Mouse (Mus musculus) MEL (cell line): ENCODE measurements around the gene Hist1h3b. TPM values are rescaled to one million over a fixed set of nuclear protein-coding genes. Genes with fewer than 3 reads are reported as not detected.
A peak's percentile ranks its signal among the peaks of the same experiment; 100 is the strongest.

Experiments
- DNase-seq: peaks from one replicate; pipeline ENCODE4 v3.0.0; 2011; ENCODE audit warnings: low read depth, low spot score
- H3K27ac ChIP-seq: 2 replicates; pipeline ENCODE4 v1.5.1; 2012; ENCODE audit warnings: low read depth, mild to moderate bottlenecking, control low read depth, low read length, moderate library complexity; ENCODE audit not compliant: control insufficient read depth
- H3K27me3 ChIP-seq, 2 experiments: fragments of 150-350 bp in 1 of 2; sonication (generic) in 1 of 2; 2 replicates each; pipeline ENCODE4 v1.6.1; 2012; ENCODE audit warnings: low read length in 2 of 2, mild to moderate bottlenecking in 2 of 2, improper control_type of control experiment in 1 of 2, moderate library complexity in 1 of 2; ENCODE audit not compliant: insufficient read depth in 2 of 2, control insufficient read depth in 1 of 2
- H3K36me3 ChIP-seq, 2 experiments: 2 replicates each; pipeline ENCODE4 v1.6.1; 2012 to 2014; ENCODE audit warnings: low read length in 2 of 2, improper control_type of control experiment in 1 of 2, inconsistent platforms in 1 of 2, mild to moderate bottlenecking in 1 of 2; ENCODE audit not compliant: insufficient read depth in 2 of 2, control insufficient read depth in 1 of 2
- H3K4me1 ChIP-seq, 2 experiments: fragments of 150-350 bp in 1 of 2; sonication (generic) in 1 of 2; 2 replicates each; pipeline ENCODE4 v1.6.1; 2012; ENCODE audit warnings: low read length in 2 of 2, improper control_type of control experiment in 1 of 2, mild to moderate bottlenecking in 1 of 2; ENCODE audit not compliant: insufficient read depth in 2 of 2, control insufficient read depth in 1 of 2
- H3K4me3 ChIP-seq, 2 experiments: fragments of 150-350 bp in 1 of 2; sonication (generic) in 1 of 2; 2 replicates each; pipeline ENCODE4 v1.5.1; 2012; ENCODE audit warnings: low read depth in 2 of 2, low read length in 2 of 2, mild to moderate bottlenecking in 2 of 2, moderate library complexity in 2 of 2, control low read depth in 1 of 2, improper control_type of control experiment in 1 of 2; ENCODE audit not compliant: control insufficient read depth in 1 of 2, insufficient read depth in 1 of 2
- H3K79me2 ChIP-seq: 2 replicates; pipeline ENCODE4 v1.6.1; 2012; ENCODE audit warnings: mild to moderate bottlenecking, low read length, moderate library complexity; ENCODE audit not compliant: control insufficient read depth, poor library complexity, insufficient read depth
- H3K9ac ChIP-seq: 2 replicates; pipeline ENCODE4 v1.6.1; 2012; ENCODE audit warnings: low read depth, mild to moderate bottlenecking, control low read depth, low read length, moderate library complexity; ENCODE audit not compliant: control insufficient read depth, poor library complexity, severe bottlenecking
- H3K9me3 ChIP-seq: fragments of 150-350 bp; sonication (generic); replicated peaks from 2 replicates; pipeline ENCODE4 v1.6.1; 2012; ENCODE audit warnings: mild to moderate bottlenecking, low read length, improper control_type of control experiment, moderate library complexity; ENCODE audit not compliant: insufficient read depth
- BHLHE40 ChIP-seq: IDR thresholded peaks from 2 replicates; pipeline ENCODE4 v1.6.1; 2012; ENCODE audit warnings: low read depth, mild to moderate bottlenecking, inconsistent platforms, low read length, improper control_type of control experiment, borderline replicate concordance
- ETS1 ChIP-seq: IDR thresholded peaks from 2 replicates; pipeline ENCODE4 v1.6.1; 2012; ENCODE audit warnings: low read depth, mild to moderate bottlenecking, inconsistent platforms, low read length, improper control_type of control experiment, moderate library complexity
- HCFC1 ChIP-seq: IDR thresholded peaks from 2 replicates; pipeline ENCODE4 v1.6.1; 2012; ENCODE audit warnings: low read depth, mild to moderate bottlenecking, inconsistent platforms, low read length, improper control_type of control experiment, moderate library complexity
- JUND ChIP-seq: IDR thresholded peaks from 2 replicates; pipeline ENCODE4 v1.6.1; 2011; ENCODE audit warnings: low read depth, mild to moderate bottlenecking, improper control_type of control experiment, low read length
- KAT2A ChIP-seq: conservative IDR thresholded peaks from 2 replicates; pipeline ENCODE4 v1.6.1; 2012; ENCODE audit warnings: low read depth, low read length, improper control_type of control experiment, inconsistent platforms
- MAFK ChIP-seq: IDR thresholded peaks from 2 replicates; pipeline ENCODE4 v1.6.1; 2011; ENCODE audit warnings: low read depth, mild to moderate bottlenecking, low read length, improper control_type of control experiment, borderline replicate concordance
- MAZ ChIP-seq: IDR thresholded peaks from 2 replicates; pipeline ENCODE4 v1.6.1; 2012; ENCODE audit warnings: low read depth, mild to moderate bottlenecking, inconsistent platforms, low read length, improper control_type of control experiment
- MEF2A ChIP-seq: IDR thresholded peaks from 2 replicates; pipeline ENCODE4 v1.6.1; 2014; ENCODE audit warnings: low read depth, mild to moderate bottlenecking, inconsistent platforms, low read length, improper control_type of control experiment; ENCODE audit not compliant: poor library complexity, insufficient replicate concordance, severe bottlenecking; ENCODE audit errors: extremely low read depth
- MXI1 ChIP-seq: IDR thresholded peaks from 2 replicates; pipeline ENCODE4 v1.6.1; 2011; ENCODE audit warnings: mild to moderate bottlenecking, low read depth, low read length, improper control_type of control experiment
- MYB ChIP-seq: IDR thresholded peaks from 2 replicates; pipeline ENCODE4 v1.6.1; 2011; ENCODE audit warnings: mild to moderate bottlenecking, low read depth, low read length, improper control_type of control experiment
- MYC ChIP-seq: IDR thresholded peaks from 2 replicates; pipeline ENCODE4 v1.6.1; 2011; ENCODE audit warnings: low read depth, mild to moderate bottlenecking, low read length, improper control_type of control experiment, moderate library complexity
- POLR2AphosphoS2 ChIP-seq: IDR thresholded peaks from 2 replicates; pipeline ENCODE4 v1.6.1; 2011; ENCODE audit warnings: low read length, improper control_type of control experiment
- POLR2AphosphoS5 ChIP-seq: IDR thresholded peaks from 2 replicates; pipeline ENCODE4 v1.6.1; 2012; ENCODE audit warnings: low read depth, borderline replicate concordance, mild to moderate bottlenecking, inconsistent platforms, low read length, moderate library complexity, mixed read lengths
- RAD21 ChIP-seq: IDR thresholded peaks from 2 replicates; pipeline ENCODE4 v1.6.1; 2011; ENCODE audit warnings: mild to moderate bottlenecking, low read depth, low read length, improper control_type of control experiment
- SIN3A ChIP-seq: IDR thresholded peaks from 2 replicates; pipeline ENCODE4 v1.6.1; 2012; ENCODE audit warnings: low read length, improper control_type of control experiment, inconsistent platforms
- UBTF ChIP-seq: IDR thresholded peaks from 2 replicates; pipeline ENCODE4 v1.6.1; 2012; ENCODE audit warnings: low read depth, mild to moderate bottlenecking, inconsistent platforms, low read length, improper control_type of control experiment, moderate library complexity, borderline replicate concordance; ENCODE audit not compliant: insufficient read depth
- USF2 ChIP-seq, 2 experiments: IDR thresholded peaks; 2 replicates each; pipeline ENCODE4 v1.6.1; 2011 to 2012; ENCODE audit warnings: improper control_type of control experiment in 2 of 2, low read length in 2 of 2, borderline replicate concordance in 1 of 2, inconsistent platforms in 1 of 2, low read depth in 1 of 2, mild to moderate bottlenecking in 1 of 2; ENCODE audit not compliant: insufficient read depth in 1 of 2
- ZC3H11A ChIP-seq: IDR thresholded peaks from 2 replicates; pipeline ENCODE4 v1.6.1; 2012; ENCODE audit warnings: low read depth, mild to moderate bottlenecking, inconsistent platforms, low read length, improper control_type of control experiment
- ZNF384 ChIP-seq: IDR thresholded peaks from 2 replicates; pipeline ENCODE4 v1.6.1; 2012; ENCODE audit warnings: low read depth, mild to moderate bottlenecking, inconsistent platforms, low read length, improper control_type of control experiment
- polyA plus RNA-seq, 2 experiments: library from polyadenylated mRNA; stranded (reverse) in 1 of 2; unstranded in 1 of 2; fragments of >175 nt in 1 of 2; fragments of >200 nt in 1 of 2; gene quantifications; 2 replicates each; pipeline versions ENCODE4 v1.2.1 to v1.2.4; 2012; ENCODE audit warnings: low replicate concordance in 2 of 2, low read depth in 1 of 2; ENCODE audit not compliant: insufficient read length in 2 of 2, insufficient read depth in 1 of 2, missing spikeins in 1 of 2
- total RNA-seq: library from RNA; depleted of rRNA; stranded (reverse); fragments of 300-350 nt; gene quantifications from 2 replicates; pipeline ENCODE4 v1.2.3, GENCODE M21; 2012

Gene Hist1h3b
- total and polyA plus RNA-seq, 3 experiments: 6.6 to 1,725 TPM; not detected in 1

GRCm38 (mm10) chr13:23724239-23724638, 27.8 kb upstream of the Hist1h3b start (continued):
- TF ChIP-seq USF2 (IDR thresholded peaks at IDR 0.05; ENCODE audit: borderline replicate concordance in 1 of 2, insufficient read depth in 1 of 2, low read depth in 1 of 2, low read length in 2 of 2) (no peak), ZC3H11A (no peak), HCFC1 (peak; percentile 35; the same call in 1 of the 2 replicates), POLR2AphosphoS2 (no peak), POLR2AphosphoS5 (no peak), ETS1 (peak; percentile 74; the same call in 1 of the 2 replicates), ZNF384 (no peak), BHLHE40 (no peak), KAT2A (no peak), MYB (no peak), MEF2A (no peak), MXI1 (peak; percentile 79), SIN3A (peak; percentile 79), MAFK (no peak), UBTF (no peak), RAD21 (no peak), JUND (peak; percentile 99), MAZ (peak; percentile 74; the same call in 1 of the 2 replicates), MYC (peak; percentile 71)

GRCm38 (mm10) chr13:23725213-23725612, 26.9 kb upstream of the Hist1h3b start:
- Histone ChIP-seq H3K4me3 (no peak overlapping the region), H3K4me1 (peaks cover 7 to 23% of the 10 kb centered on the region in 2 experiments), H3K36me3 (peaks cover 0 to 15% of the 10 kb centered on the region in 2 experiments; a peak in 2 of 4 replicates), H3K79me2 (no peaks in the 10 kb centered on the region), H3K9ac (no peak overlapping the region; the same call in 1 of the 2 replicates), H3K9me3 (no peaks in the 10 kb centered on the region), H3K27me3 (no peaks in the 10 kb centered on the region), H3K27ac (no peak overlapping the region)
- DNase-seq: peak; percentile 36
- 0 out of 2 replicates have a peak, but pooled peaks have one; percentile 3 for TF ChIP-seq ETS1
- TF ChIP-seq ZC3H11A: no peak
